Mouse (Mus musculus): ENCODE results near the gene Eloa.

DNA sequence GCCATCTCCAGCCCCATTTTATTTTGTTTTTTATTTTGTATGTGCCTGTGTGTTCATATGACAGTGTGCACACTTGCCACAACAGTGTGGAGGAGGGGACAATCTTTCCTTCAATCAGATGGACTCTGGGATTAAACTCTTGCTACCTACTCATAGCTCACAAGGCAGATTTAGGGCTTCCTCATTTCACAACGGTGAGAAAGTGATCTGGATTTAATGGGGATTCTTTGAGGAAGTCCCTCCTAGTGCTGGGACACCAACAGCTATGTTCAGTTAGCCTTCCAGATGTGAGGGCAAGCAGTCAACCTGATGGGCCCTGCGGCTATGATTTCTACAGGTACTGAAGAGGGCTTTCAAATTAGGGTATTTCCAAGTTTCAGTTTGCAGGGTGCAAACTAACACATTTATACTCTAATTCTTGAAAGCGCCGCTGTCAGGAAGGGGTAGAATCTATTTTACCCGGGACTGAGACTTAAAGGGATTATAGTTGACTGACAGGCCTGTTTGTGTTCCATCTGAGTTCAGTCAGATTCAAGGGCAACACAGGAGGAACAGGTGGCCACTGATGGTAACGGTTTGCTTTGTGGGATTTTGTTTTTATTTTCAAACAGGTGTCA, 22.3 kb upstream of the Eloa start:
- TF ChIP-seq CTCF (IDR thresholded peaks at IDR 0.05; ENCODE audit: low read depth) (no peak), EP300 (optimal IDR thresholded peaks at IDR 0.05) (no peak)
